Mouse (Mus musculus) hindlimb bud, embryonic 11.5 days (tissue): Measurements from ENCODE around the gene Rbm48.
"Not testable (repeated sequence)": the region's sequence is repeated elsewhere in the genome, so short reads cannot be mapped to it uniquely, and the experiment has no call there.

ENCODE experiments used
- DNase-seq: peaks from one replicate; pipeline ENCODE4 v3.0.0-alpha.2; 2012; ENCODE audit warnings: low read depth, low spot score; ENCODE audit errors: extremely low spot score

Gene Rbm48

GRCm38 (mm10) chr5:3596399-3596766 lies at the start of gene Rbm48:
Rbm48 (minus strand) TSS chr5:3596585.
- DNase-seq = no peak

GRCm38 (mm10) chr5:3645326-3645725 lies 48.9 kb upstream of the Rbm48 start:
- no peak for DNase-seq

GRCm38 (mm10) chr5:3644621-3645020 lies 48.2 kb upstream of the Rbm48 start:
- DNase-seq = no peak

GRCm38 (mm10) chr5:3635286-3635685 lies 38.9 kb upstream of the Rbm48 start:
- no peak for DNase-seq

GRCm38 (mm10) chr5:3633951-3634350 lies 37.6 kb upstream of the Rbm48 start:
- no peak for DNase-seq

GRCm38 (mm10) chr5:3633315-3633714 lies 36.9 kb upstream of the Rbm48 start:
- no peak for DNase-seq

- no peak for DNase-seq
These were observed 35.9 kb upstream of the Rbm48 start for GRCm38 (mm10) chr5:3632285-3632684.

GRCm38 (mm10) chr5:3631512-3632271 lies 35.3 kb upstream of the Rbm48 start:
- DNase-seq = no peak

GRCm38 (mm10) chr5:3630055-3630454 lies 33.7 kb upstream of the Rbm48 start:
- no peak for DNase-seq

- DNase-seq = no peak
These were observed 24.1 kb upstream of the Rbm48 start for GRCm38 (mm10) chr5:3620486-3620885.

- DNase-seq = not testable (repeated sequence)
These were observed 15.4 kb upstream of the Rbm48 start for GRCm38 (mm10) chr5:3611835-3612234.

- DNase-seq = no peak
These were observed 12.9 kb upstream of the Rbm48 start for GRCm38 (mm10) chr5:3609241-3609640.

- no peak for DNase-seq
These were observed 10.7 kb upstream of the Rbm48 start for GRCm38 (mm10) chr5:3607114-3607513.

GRCm38 (mm10) chr5:3600790-3601189 lies 4.4 kb upstream of the Rbm48 start:
- no peak for DNase-seq

- no peak for DNase-seq
These were observed 3.9 kb upstream of the Rbm48 start for GRCm38 (mm10) chr5:3600298-3600697.

GRCm38 (mm10) chr5:3598766-3599165 lies 2.4 kb upstream of the Rbm48 start:
- no peak for DNase-seq

- no peak for DNase-seq
These were observed 786 bp upstream of the Rbm48 start for GRCm38 (mm10) chr5:3597171-3597570.

GRCm38 (mm10) chr5:3595693-3596398 lies 539 bp downstream of the Rbm48 start, which contains the start of gene Pex1:
Pex1 (plus strand) TSS chr5:3596066.
- DNase-seq = peak; percentile 89

- DNase-seq = no peak
These were observed 17.3 kb downstream of the Rbm48 start for GRCm38 (mm10) chr5:3579066-3579465.

- DNase-seq = no peak
These were observed 18.4 kb downstream of the Rbm48 start for GRCm38 (mm10) chr5:3577939-3578338.

- no peak for DNase-seq
These were observed 21.6 kb downstream of the Rbm48 start for GRCm38 (mm10) chr5:3574825-3575224.

- no peak for DNase-seq
These were observed 25.1 kb downstream of the Rbm48 start, which contains the start of gene 1700109H08Rik for GRCm38 (mm10) chr5:3571266-3571665. 1700109H08Rik (plus strand) TSS chr5:3571566.
